Mouse (Mus musculus) cerebellum, adult 9-11 months (tissue): ENCODE data around the gene Bclaf1.

Experiments used
- DNase-seq: peaks from one replicate; pipeline ENCODE4 v3.0.0; 2022

Gene Bclaf1

GRCm38 (mm10) chr10:20311918-20312735 lies at the start of gene Bclaf1:
Gene Bclaf1 (plus strand): TSS chr10:20312469.
- peak; percentile 100 for DNase-seq

GRCm38 (mm10) chr10:20262896-20263295 lies 49.4 kb upstream of the Bclaf1 start:
- DNase-seq = no peak

GRCm38 (mm10) chr10:20264479-20264878 lies 47.8 kb upstream of the Bclaf1 start:
- no peak for DNase-seq

- no peak for DNase-seq
Measured at GRCm38 (mm10) chr10:20267032-20267431, 45.2 kb upstream of the Bclaf1 start.

GRCm38 (mm10) chr10:20268945-20269344 lies 43.3 kb upstream of the Bclaf1 start:
- DNase-seq = no peak

GRCm38 (mm10) chr10:20272380-20272779 lies 39.9 kb upstream of the Bclaf1 start:
- DNase-seq = no peak

GRCm38 (mm10) chr10:20273278-20273677 lies 39.0 kb upstream of the Bclaf1 start:
- no peak for DNase-seq

GRCm38 (mm10) chr10:20274022-20274421 lies 38.2 kb upstream of the Bclaf1 start:
- DNase-seq = no peak

- DNase-seq = no peak
Measured at GRCm38 (mm10) chr10:20281456-20281855, 30.8 kb upstream of the Bclaf1 start.

GRCm38 (mm10) chr10:20285289-20285975 lies 26.8 kb upstream of the Bclaf1 start:
- DNase-seq = peak; percentile 16

GRCm38 (mm10) chr10:20285994-20286836 lies 26.1 kb upstream of the Bclaf1 start:
- no peak for DNase-seq

GRCm38 (mm10) chr10:20287369-20287768 lies 24.9 kb upstream of the Bclaf1 start:
- no peak for DNase-seq

- peak; percentile 74 for DNase-seq
Measured at GRCm38 (mm10) chr10:20290467-20290883, 21.8 kb upstream of the Bclaf1 start.

GRCm38 (mm10) chr10:20295961-20296360 lies 16.3 kb upstream of the Bclaf1 start:
- DNase-seq = no peak

- DNase-seq = no peak
Measured at GRCm38 (mm10) chr10:20298152-20298920, 13.9 kb upstream of the Bclaf1 start.

- DNase-seq = no peak
Measured at GRCm38 (mm10) chr10:20299114-20299513, 13.2 kb upstream of the Bclaf1 start.

- DNase-seq = peak; percentile 14
Measured at GRCm38 (mm10) chr10:20310969-20311769, 1.1 kb upstream of the Bclaf1 start.

GRCm38 (mm10) chr10:20312736-20313301 lies 550 bp downstream of the Bclaf1 start:
- peak; percentile 92 for DNase-seq

GRCm38 (mm10) chr10:20313447-20313846 lies 1.2 kb downstream of the Bclaf1 start:
- DNase-seq = no peak

- DNase-seq = no peak
Measured at GRCm38 (mm10) chr10:20313941-20314340, 1.7 kb downstream of the Bclaf1 start.

- DNase-seq = peak; percentile 22
Measured at GRCm38 (mm10) chr10:20314797-20315196, 2.5 kb downstream of the Bclaf1 start.
